Mouse (Mus musculus) brain, embryonic 14.5 days (tissue): ENCODE data around the gene Rsg1.

ENCODE experiments used
- CTCF ChIP-seq: fragments of 200-500 bp; IDR thresholded peaks from 2 replicates; pipeline ENCODE4 v1.5.1; 2012; ENCODE audit warnings: inconsistent platforms, mild to moderate bottlenecking, moderate library complexity, borderline replicate concordance; ENCODE audit not compliant: insufficient read depth, insufficient read length; ENCODE audit errors: extremely low read depth
- POLR2A ChIP-seq: fragments of 200-500 bp; IDR thresholded peaks from 2 replicates; pipeline ENCODE4 v1.6.1; 2012; ENCODE audit warnings: mild to moderate bottlenecking, inconsistent platforms, borderline replicate concordance; ENCODE audit not compliant: poor library complexity, insufficient read depth, insufficient read length, severe bottlenecking; ENCODE audit errors: extremely low read depth

- TF ChIP-seq CTCF (no peak), POLR2A (no peak)
Observed at GRCm38 (mm10) chr4:141248614-141248978, 34.8 kb downstream of the Rsg1 start.
